Comparison of ENCODE assay signal across 17 mouse cellular contexts in genomic region chr5:137346388-137346787, GRCm38 (mm10). TPM values are rescaled to one million over a fixed set of nuclear protein-coding genes. Genes with fewer than 3 reads are reported as not detected.
DNase-seq lines count a peak whose midpoint lies in the region; ATAC-seq and TF ChIP-seq lines count a peak whose summit lies in the region.
"Had no signal": no experiment of that assay in that cellular context is flagged by ENCODE, and none has a peak within 500 bp of the region (broad histone marks: within the 10 kb centered on the region; RNA-seq: fewer than 3 reads in every experiment).

No protein-coding gene starts in this region.

- peak overlapping the region; percentile 38; the same call in 1 of the 2 replicates for H3K27ac ChIP-seq in gastrocnemius, adult 2 months
- H3K27ac ChIP-seq in kidney, adult 2 months (ENCODE audit: insufficient read depth, low read depth, low read length): peak overlapping the region; percentile 96
- no peak overlapping the region for H3K27ac ChIP-seq in ES-E14 (ENCODE audit: insufficient read depth, low read depth, low read length, poor library complexity, severe bottlenecking)
- peak overlapping the region; percentile 68 for H3K27ac ChIP-seq in liver, embryonic 13.5 days
- H3K27ac ChIP-seq: hindbrain, embryonic 14.5 days; midbrain, embryonic 15.5 days; neural tube, embryonic 12.5 days had no signal

- no peak for ATAC-seq in liver, embryonic 13.5 days (ENCODE audit: low read depth)
- ATAC-seq: forebrain, postnatal 0 days; midbrain, embryonic 15.5 days had no signal

- WGBS in kidney, adult 2 months: 86% methylated on average over 1 of the region's 1 CpGs
- 64% methylated on average over 1 of the region's 1 CpGs for WGBS in liver, embryonic 13.5 days (ENCODE audit: insufficient replicate concordance)

- H3K4me3 ChIP-seq in gastrocnemius, adult 2 months: no peak overlapping the region
- H3K4me3 ChIP-seq in kidney, adult 2 months (ENCODE audit: insufficient read depth, low read depth, low read length): no peak overlapping the region
- no peak overlapping the region for H3K4me3 ChIP-seq in ES-E14 (ENCODE audit: insufficient read depth in 1 of 2, low read depth in 1 of 2, low read length in 2 of 2, poor library complexity in 1 of 2, severe bottlenecking in 1 of 2)
- H3K4me3 ChIP-seq in liver, embryonic 13.5 days (replicated peaks): no peak overlapping the region
- H3K4me3 ChIP-seq: midbrain, embryonic 15.5 days; neural tube, embryonic 12.5 days had no signal

- H3K4me1 ChIP-seq in kidney, adult 2 months (ENCODE audit: control insufficient read depth, insufficient read depth, low read length): peaks cover 18% of the 10 kb centered on the region; the same call in 1 of the 2 replicates
- H3K4me1 ChIP-seq in ES-E14 (ENCODE audit: control insufficient read depth in 2 of 2, insufficient read depth in 2 of 2, low read length in 2 of 2, poor library complexity in 1 of 2): peaks cover 3 to 7% of the 10 kb centered on the region in 2 experiments; a peak in 3 of 4 replicates
- H3K4me1 ChIP-seq in liver, embryonic 13.5 days (replicated peaks): peaks cover 5% of the 10 kb centered on the region; the same call in 1 of the 2 replicates

- in situ Hi-C loops in ES-E14 (cut with MboI; ENCODE audit: low sequenced_read_pairs in 2 of 2, unreplicated experiment in 2 of 2): no loop called here

- no peak overlapping the region for H3K9ac ChIP-seq in ES-E14 (ENCODE audit: insufficient read depth, low read depth, low read length, poor library complexity, severe bottlenecking)
- no peak overlapping the region for H3K9ac ChIP-seq in liver, embryonic 13.5 days
- H3K9ac ChIP-seq: forebrain, postnatal 0 days; hindbrain, embryonic 14.5 days; midbrain, embryonic 15.5 days; neural tube, embryonic 12.5 days had no signal

- no peak for TF ChIP-seq CTCF in gastrocnemius, adult 2 months (IDR thresholded peaks at IDR 0.05)
- no peak for TF ChIP-seq CTCF in kidney, adult 2 months (conservative IDR thresholded peaks at IDR 0.05; ENCODE audit: insufficient read depth, insufficient read length, low read depth, low read length)

- TF ChIP-seq POLR2A in kidney, adult 2 months (IDR thresholded peaks at IDR 0.05; ENCODE audit: low read depth, low read length): no peak

- H3K9me3 ChIP-seq in ES-E14 (ENCODE audit: control insufficient read depth, insufficient read depth, low read depth, low read length): no peaks in the 10 kb centered on the region
- no peaks in the 10 kb centered on the region for H3K9me3 ChIP-seq in liver, embryonic 13.5 days (replicated peaks)
- H3K9me3 ChIP-seq: midbrain, embryonic 15.5 days had no signal

- no peaks in the 10 kb centered on the region for H3K27me3 ChIP-seq in kidney, adult 2 months (replicated peaks; ENCODE audit: control insufficient read depth, insufficient read depth, low read length)
- H3K27me3 ChIP-seq in liver, embryonic 13.5 days: peaks cover 49% of the 10 kb centered on the region
- H3K27me3 ChIP-seq: neural tube, embryonic 12.5 days had no signal

- no peak for DNase-seq in gastrocnemius, adult 2 months
- no peak for DNase-seq in gastrocnemius, postnatal 25 days
- no peak for DNase-seq in kidney, adult 2 months
- DNase-seq in kidney, postnatal 14 days: no peak
- no peak for DNase-seq in ES-E14 (ENCODE audit: low read depth, low spot score)
- DNase-seq in liver, embryonic 13.5 days: no peak
- DNase-seq in MN1 (ENCODE audit: low spot score): no peak
- DNase-seq in embryo, embryonic 10.5 days (ENCODE audit: low spot score): no peak
- DNase-seq: cerebellum, adult 11-12 months; forebrain, postnatal 0 days; gastrocnemius, postnatal 14 days; layer of hippocampus, postnatal 36 days; right cerebral cortex, postnatal 4 days; thymus, postnatal 4 days had no signal

- H3K4me2 ChIP-seq in liver, embryonic 13.5 days: 0 out of 2 replicates have a peak overlapping the region, but pooled peaks have one; percentile 8
- H3K4me2 ChIP-seq: hindbrain, embryonic 14.5 days; midbrain, embryonic 15.5 days; neural tube, embryonic 12.5 days had no signal

- no peaks in the 10 kb centered on the region for H3K36me3 ChIP-seq in kidney, adult 2 months (ENCODE audit: control insufficient read depth, insufficient read depth, low read length)
- no peaks in the 10 kb centered on the region for H3K36me3 ChIP-seq in ES-E14 (ENCODE audit: control insufficient read depth, insufficient read depth, low read length, poor library complexity, severe bottlenecking)
- no peaks in the 10 kb centered on the region for H3K36me3 ChIP-seq in liver, embryonic 13.5 days
- H3K36me3 ChIP-seq: midbrain, embryonic 15.5 days; neural tube, embryonic 12.5 days had no signal

- intact Hi-C loops in gastrocnemius, adult 2 months (cut with DNase I): loop anchor here (10.0 kb wide), 1 partner anchor 438 kb away; the partner anchor contains the start of genes Mepce and Zcwpw1

TF ChIP-seq in ES-E14, 5 proteins besides CTCF, POLR2A, EP300 and RAD21:
- TF ChIP-seq MAFK (IDR thresholded peaks at IDR 0.05; ENCODE audit: insufficient read depth, low read depth, low read length): no peak
- no peak for TF ChIP-seq CHD2 (IDR thresholded peaks at IDR 0.05; ENCODE audit: low read depth, low read length)
- no peak for TF ChIP-seq HCFC1 (IDR thresholded peaks at IDR 0.05; ENCODE audit: borderline replicate concordance, insufficient read depth, low read length)
- peak; percentile 58; the same call in 1 of the 2 replicates for TF ChIP-seq ZNF384 (IDR thresholded peaks at IDR 0.05; ENCODE audit: low read depth, low read length)

RNA-seq across cellular contexts. Expression of gene Ephb4, which starts 3.5 kb away (rescaled TPM):
- total RNA-seq in gastrocnemius, adult 2 months (2021): 10 to 100 TPM; 12.5 to 15.5 TPM
- 10 to 100 TPM; 13.4 to 15.8 TPM for total RNA-seq in gastrocnemius, postnatal 25 days (2021)
- polyA plus RNA-seq in kidney, adult 2 months (2012; rRNA removed): 49.1 and 53.3 TPM in 2 replicates
- total RNA-seq in ES-E14 (2012; rRNA removed): 34.3 and 58.8 TPM in 2 replicates
- 5.6 and 8.1 TPM in 2 replicates for polyA plus RNA-seq in liver, embryonic 13.5 days (2015; fragmentation: Nextera tagmentation; extraction: Ambion mirVana)

RNA-seq across cellular contexts. Expression of gene Slc12a9, which starts 13.0 kb away (rescaled TPM):
- total RNA-seq in gastrocnemius, adult 2 months (2021): 1 to 10 TPM; 2.0 to 2.4 TPM
- total RNA-seq in gastrocnemius, postnatal 25 days (2021): 1 to 10 TPM; 2.3 to 3.1 TPM
- 21.6 and 25.9 TPM in 2 replicates for polyA plus RNA-seq in kidney, adult 2 months (2012; rRNA removed)
- 20.9 and 34.9 TPM in 2 replicates for total RNA-seq in ES-E14 (2012; rRNA removed)
- polyA plus RNA-seq in liver, embryonic 13.5 days (2015; fragmentation: Nextera tagmentation; extraction: Ambion mirVana): 2.8 and 3.2 TPM in 2 replicates

RNA-seq across cellular contexts. Expression of gene Trip6, which starts 32.2 kb away (rescaled TPM):
- total RNA-seq in gastrocnemius, adult 2 months (2021): 1 to 10 TPM; 2.1 to 3.1 TPM
- 1 to 10 TPM; 5.2 to 5.3 TPM for total RNA-seq in gastrocnemius, postnatal 25 days (2021)
- 53.2 and 60.2 TPM in 2 replicates for polyA plus RNA-seq in kidney, adult 2 months (2012; rRNA removed)
- total RNA-seq in ES-E14 (2012; rRNA removed): 22.7 and 24.2 TPM in 2 replicates
- polyA plus RNA-seq in liver, embryonic 13.5 days (2015; fragmentation: Nextera tagmentation; extraction: Ambion mirVana): 10.1 and 10.6 TPM in 2 replicates

RNA-seq across cellular contexts. Expression of gene Srrt, which starts 38.9 kb away (rescaled TPM):
- total RNA-seq in gastrocnemius, adult 2 months (2021): 10 to 100 TPM; 38.7 to 46.2 TPM
- total RNA-seq in gastrocnemius, postnatal 25 days (2021): 10 to 100 TPM; 38.5 to 44.7 TPM
- polyA plus RNA-seq in kidney, adult 2 months (2012; rRNA removed): 83.0 and 86.9 TPM in 2 replicates
- 350 and 528 TPM in 2 replicates for total RNA-seq in ES-E14 (2012; rRNA removed)
- 86.7 and 102 TPM in 2 replicates for polyA plus RNA-seq in liver, embryonic 13.5 days (2015; fragmentation: Nextera tagmentation; extraction: Ambion mirVana)

RNA-seq across cellular contexts. Expression of gene Ufsp1, which starts 52.0 kb away (rescaled TPM):
- 10 to 100 TPM; 14.2 to 15.1 TPM for total RNA-seq in gastrocnemius, adult 2 months (2021)
- total RNA-seq in gastrocnemius, postnatal 25 days (2021): 10 to 100 TPM; 18.3 to 24.4 TPM
- polyA plus RNA-seq in kidney, adult 2 months (2012; rRNA removed): 17.3 and 18.4 TPM in 2 replicates
- total RNA-seq in ES-E14 (2012; rRNA removed): 3.6 and 6.3 TPM in 2 replicates
- polyA plus RNA-seq in liver, embryonic 13.5 days (2015; fragmentation: Nextera tagmentation; extraction: Ambion mirVana): 8.4 TPM in 2 replicates
